Mouse (Mus musculus) lung, postnatal 36 days (tissue): Measurements from ENCODE around the gene Shc1.
A peak's percentile ranks its signal among the peaks of the same experiment; 100 is the strongest.

Experiments used
- DNase-seq: peaks from one replicate; pipeline ENCODE4 v3.0.0; 2022; ENCODE audit warnings: mixed read lengths

Gene Shc1

DNA sequence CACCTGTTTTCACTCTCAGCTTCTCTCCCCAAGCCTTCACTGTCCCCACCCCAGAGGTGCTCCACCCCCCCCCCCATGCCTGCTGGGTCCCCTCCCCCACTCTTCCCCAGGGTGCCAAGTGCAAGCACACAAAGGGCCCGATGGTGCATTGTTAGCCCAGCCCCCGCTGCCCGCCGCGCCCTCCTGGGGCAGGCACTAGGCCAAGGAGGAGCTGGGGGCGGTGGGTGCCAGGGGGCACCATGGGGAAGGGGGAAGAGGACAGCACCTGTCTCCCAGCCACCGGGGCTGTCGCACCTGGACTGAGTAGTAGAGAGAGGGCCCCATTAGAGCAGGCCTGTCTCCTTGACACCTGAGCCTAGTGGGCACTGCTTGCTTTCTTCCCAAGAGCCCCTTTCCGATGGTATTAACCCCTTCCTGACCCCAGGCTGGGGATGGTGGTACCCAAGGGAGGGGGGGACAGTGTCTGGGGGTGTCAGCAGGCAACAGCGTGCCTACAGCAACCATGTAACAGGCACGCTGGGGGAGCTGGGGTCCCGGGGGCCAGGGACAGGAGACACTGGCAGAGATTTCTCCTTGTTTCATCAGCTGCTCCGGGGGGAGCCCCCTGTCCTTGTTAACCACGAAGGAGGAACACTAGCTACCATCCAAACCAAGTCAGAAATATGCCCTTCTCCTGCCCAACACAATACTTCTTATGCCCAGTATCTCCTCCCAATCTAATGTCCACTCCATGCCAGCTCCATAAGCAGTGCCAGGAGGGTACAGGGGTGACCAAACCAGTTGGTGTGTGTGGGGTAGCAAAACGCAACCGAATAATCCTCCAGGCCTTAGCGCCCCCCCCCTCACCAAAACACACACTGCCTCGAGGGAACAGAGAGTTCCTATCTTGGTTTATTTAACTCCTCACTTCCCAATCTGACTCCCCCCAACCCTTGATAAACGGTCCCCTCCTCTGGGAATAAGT lies 27.3 kb upstream of the Shc1 start:
- DNase-seq, result no peak

DNA sequence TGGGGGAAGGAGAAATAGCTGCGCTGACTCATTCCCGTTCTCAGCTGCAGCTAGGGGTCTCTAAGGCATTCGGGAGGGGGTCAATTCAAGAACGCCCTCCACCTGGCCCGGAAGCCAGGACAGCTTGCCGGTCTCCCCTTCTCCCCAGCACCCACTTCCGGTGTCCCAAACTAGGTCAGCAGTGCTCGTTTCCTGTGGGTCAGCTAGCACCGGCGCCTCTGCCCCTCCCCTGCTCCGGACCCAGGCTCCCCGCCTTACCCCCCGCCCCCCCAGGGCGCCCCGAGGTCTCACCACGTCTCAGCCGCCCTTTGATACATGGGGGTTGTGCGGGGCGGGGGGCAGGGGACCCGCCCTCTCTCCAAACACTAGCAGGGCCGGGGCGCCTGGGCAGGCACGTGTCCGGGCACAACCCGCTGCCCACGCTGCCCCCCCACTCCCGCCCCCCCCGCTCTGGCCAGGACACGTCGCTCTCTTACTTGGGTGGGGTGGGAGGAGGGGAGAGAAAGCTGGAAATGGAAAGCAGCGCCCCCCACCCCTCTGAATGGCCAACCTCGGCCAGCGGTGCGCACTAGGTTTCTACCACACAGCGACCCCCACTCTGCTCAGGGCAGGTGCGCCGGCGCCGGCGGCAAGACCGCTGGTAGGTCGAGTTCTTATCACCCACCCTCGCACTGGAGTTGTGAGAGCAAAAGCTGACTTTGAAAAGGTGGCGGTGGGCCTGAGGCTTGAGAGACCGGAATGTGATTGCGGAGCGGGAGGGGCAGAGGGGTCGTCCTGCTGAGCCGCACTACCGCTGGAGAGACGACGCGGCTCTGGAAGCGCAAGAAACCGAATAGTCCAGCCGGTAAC lies 26.4 kb upstream of the Shc1 start:
- DNase-seq, result peak; percentile 72

DNA sequence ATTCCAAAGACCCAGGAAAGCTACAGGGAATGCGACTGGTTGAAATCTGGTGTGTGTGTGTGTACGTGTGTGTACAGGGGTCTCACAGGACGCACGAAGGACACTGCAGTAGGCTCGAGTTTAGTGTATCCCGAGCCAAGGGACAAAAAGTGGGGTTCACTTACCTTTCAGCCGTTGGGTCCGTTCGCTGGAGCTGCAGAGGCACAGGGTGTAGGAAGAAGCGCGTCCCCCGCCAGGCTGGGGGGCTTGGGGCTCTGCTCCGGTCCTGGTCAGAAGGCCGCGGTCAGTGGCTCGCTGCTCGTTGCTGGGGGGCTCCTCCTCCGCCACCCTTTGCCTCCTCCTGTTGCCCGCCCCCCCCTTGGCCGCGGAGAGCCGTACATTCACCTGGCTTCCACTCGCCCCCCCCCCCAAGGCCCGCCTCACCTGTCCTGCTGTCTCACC lies 25.4 kb upstream of the Shc1 start:
- DNase-seq, result peak; percentile 64

DNA sequence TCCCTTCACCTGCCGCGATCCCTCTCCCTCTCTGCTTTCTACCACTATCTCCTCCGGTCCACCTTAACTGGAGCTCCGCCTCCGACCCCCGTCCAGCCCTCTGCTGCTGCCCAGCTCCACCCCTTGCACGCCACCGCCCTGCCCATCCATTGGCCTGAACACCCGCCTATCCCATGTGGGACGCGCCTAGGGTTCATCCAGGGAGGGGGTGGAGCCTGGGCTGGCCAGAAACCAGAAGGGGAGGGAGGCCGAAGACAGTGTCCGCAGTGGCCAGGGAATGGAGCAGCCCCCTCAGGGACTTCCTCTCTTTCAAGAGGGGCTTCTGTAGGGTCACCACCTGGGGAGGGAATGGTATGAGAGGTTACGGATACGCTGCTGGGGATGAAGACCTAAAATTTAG lies 24.6 kb upstream of the Shc1 start:
- DNase-seq, result peak; percentile 99

DNA sequence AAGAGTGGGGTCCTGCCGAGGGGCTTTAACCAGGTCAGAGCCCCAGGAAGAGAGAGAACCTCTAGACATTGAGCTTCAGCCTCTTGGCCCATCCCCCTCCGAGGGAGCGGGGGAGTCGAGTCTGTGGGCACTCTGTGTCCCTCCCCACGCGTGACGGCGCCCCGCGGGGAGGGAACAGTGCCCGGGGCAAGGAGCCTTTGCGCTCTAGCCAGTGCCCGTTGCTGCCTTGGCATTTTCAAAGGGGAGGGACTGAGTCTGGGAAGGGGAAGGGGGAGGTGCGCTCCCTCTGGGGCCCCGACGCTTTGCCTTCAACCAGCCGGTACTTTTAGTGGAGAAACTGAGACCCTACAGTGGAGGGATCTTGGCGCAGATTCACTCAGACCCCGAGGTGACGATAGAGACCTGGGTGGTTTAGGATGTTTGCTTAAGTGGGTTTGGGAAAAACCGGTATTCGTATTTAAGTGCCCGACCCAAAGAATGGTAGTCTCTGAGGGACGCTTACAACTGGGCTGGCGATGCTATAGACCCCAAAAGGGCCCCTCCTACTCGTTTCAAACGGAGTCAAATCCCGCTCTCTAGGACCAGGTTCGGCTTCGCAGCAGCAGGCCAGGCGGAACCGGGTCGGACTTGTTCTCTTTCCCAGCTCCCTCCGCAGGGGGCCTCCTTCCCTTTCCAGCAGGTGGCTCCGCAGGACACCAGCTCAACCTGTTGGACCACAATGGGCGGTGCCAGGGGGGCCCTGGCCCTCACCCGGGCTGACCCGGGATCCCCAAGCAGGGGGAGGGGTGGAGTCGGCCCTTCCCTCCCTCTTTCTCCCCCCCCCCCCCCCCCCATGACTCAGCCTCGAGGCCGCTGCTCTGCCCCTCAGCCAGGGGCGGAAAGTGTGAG lies 24.0 kb upstream of the Shc1 start, which contains the start of gene Zbtb7b:
TSS of gene Zbtb7b (minus strand) at position 771 of the 888 bp plus-strand sequence.
- peak; percentile 89 for DNase-seq

DNA sequence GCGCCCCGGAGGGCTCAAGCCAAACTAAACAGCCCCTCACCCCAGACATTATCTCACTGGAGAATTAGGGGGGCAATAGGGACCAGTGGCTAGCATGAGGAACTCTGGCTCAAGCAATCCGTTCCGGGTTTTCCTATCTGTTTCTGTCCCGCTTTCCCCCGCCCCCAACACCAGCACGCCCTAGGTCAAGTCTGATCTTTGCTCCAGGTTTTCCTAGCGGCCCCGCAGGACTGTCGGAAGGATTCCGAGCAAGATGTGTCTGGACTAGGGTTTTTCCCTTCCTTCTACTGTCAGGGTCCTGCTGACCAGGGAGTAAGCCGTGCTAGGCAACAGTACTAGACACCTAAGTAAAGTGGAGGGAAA lies 23.4 kb upstream of the Shc1 start:
- DNase-seq, result peak; percentile 93

DNA sequence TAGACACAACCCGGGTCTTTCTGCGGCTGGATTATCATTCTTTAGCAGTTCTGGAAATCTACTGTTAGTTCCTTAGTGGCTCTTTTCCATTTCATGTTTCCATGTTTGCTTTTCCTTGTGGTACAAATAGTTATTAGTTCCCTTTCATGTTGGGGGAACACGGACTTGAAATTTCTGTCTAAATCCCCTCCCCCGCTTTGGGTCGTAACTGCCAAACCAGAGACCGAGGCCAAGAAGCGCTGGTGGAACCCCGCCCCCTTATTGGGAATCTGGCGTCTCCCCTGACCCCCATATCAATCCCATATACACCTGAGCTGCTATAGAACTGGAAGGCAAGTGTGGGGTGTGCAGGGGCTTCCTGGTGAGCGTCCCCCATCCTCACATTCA lies 22.8 kb upstream of the Shc1 start:
- no peak for DNase-seq

DNA sequence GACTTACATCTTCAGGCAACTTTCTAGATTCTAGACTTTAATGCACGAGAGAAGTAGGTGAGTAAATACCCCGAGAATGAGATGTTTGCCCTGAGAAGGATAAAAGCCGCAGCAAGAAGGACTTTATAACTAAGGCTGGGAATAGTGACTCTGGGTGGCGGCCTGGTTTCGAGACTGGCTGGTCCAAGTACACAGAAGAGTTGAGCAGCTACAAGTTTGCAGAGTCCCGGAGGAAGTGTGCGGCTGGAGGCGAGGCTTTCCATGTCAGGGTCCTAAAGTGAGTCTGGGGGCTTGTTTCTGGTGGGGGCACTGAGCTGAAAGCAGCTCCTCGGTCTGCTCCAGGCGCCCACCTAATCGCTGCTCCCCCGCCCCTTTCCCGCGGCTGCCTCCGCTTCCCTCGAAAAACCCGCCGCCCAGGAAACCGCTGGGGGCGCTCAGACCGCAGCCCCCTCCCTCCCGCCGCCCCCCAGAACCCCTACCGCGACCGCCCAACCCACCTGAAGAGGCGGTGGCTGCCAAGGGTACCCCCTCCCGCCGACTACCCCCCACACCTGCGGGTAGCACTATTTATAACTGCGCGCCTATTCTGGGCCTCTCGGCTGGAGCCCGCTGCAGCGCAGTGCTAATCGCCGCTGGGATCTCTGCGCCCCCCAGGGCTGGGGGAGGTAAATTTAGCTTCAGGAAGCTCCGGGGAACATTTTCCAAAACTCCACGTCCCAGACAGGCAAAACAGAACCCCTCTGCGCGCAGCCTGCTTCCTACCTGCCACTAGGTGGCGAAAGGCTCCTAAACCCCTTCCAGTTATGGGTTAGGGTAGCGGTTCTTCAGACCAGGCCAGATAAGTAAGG lies 22.2 kb upstream of the Shc1 start:
- DNase-seq, result peak; percentile 86

DNA sequence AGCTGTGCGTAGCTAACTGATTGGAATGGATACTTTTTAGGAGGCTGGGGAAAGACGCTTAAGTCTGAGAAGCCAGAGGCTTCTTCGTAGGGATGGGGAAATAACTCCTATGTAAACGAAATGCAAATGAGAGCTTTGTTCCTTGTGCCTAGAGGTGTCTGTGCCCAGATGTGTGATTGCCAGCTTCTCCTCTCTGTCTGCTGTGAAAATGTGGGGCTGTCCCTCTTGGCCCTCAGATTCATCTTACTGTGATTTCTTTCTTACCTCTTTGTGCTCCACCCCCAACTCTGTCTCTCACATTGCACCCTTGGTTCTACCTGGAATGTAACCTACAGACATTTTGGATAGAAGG lies 21.6 kb upstream of the Shc1 start:
- DNase-seq, result no peak

DNA sequence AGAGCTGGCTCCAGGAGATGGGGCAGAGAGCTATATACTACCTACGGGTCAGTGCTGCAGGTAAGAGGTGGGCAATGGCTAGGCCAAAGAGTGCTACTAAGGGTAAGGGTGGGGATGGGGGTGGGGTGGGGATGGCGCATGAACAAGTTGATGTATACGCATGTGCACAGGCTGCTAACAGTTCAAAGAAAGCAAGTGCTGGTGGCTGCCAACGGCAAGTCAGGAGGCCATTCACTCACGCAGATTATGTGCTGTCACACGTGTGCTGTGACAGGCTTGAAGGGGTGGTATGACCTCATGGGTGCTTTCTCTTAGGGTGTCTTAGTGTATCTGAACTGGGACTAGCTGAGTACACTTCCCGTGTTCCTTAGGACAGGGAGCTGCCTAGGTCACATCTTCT lies 16.9 kb upstream of the Shc1 start:
- no peak for DNase-seq

DNA sequence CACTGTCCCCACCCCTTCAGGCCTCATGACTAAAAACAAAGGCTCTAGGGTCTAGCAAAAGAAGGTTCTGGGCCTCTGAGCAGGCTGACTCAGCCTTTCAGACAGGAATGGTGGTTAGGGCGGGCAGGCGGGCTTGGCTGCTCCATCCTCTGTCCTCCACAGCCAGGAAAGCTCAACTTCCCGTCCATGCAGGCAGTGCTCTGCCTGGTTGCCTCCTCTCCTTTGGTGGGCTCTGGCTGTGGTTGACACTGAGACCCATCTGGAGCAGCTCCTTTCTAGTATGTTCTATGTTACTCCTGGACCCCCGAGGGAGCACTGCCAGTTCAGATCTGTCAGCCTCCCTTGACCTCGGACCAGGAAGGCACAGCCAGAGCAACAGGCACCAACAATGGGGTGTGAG lies 15.6 kb upstream of the Shc1 start, which contains the start of gene Lenep:
TSS of gene Lenep (minus strand) at position 101 of the 400 bp plus-strand sequence.
- DNase-seq, result no peak

DNA sequence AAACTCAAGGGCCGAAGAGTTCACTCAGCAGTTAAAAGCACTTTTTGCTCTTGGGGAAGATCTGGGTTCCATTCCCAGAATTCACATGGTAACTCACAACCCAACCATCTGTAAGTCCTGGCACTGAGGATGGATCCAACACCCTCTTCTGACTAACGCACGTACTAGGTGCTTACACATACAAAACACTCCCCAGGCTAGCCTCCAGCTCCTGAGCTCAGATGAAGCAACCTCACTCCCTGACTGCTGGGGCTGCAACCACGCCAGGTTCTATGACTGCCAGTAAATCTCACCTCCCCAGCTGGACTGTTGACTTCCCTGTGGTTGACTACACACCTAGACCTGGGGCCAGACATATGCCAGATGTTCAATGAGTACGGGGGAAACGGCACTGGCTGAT lies 11.4 kb upstream of the Shc1 start:
- no peak for DNase-seq

DNA sequence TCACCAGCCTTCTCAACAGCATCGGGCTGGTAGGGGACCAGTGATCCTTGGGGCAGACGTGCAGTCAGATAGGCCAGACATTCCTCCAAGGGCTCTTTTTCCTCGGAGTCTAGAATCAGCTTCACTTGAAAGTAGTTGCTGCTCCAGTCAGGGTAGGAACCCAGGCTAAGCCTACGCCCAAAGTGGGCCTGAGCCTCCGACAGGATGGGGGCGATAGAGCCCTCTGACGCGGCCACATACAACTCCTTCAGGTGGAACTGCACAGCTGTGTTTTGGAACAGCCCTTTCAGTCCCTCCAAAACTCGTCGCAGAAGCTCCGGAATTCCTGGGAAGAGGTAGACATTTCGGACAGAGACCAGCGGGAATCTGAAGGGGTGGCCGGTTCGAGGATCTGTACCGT lies 9.8 kb upstream of the Shc1 start:
- no peak for DNase-seq

DNA sequence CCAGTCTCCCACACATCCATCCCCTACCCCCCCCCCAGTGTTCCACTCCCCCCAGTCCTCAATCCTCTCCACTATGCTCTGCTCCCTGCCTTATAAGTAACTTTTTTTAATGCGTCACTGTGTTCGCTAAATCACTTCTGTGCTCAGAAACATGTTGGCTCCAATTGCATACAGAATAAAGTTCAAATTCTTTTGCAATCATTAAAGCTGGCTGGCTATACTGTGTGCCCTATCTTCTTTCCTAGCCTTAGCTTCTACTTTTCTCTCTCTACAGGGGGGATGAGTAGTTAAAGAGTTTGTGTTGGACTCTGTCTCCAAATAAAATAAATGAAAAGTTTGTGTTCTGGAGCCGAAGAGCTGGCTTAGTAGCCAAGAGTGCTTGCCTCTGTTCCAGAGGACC lies 8.5 kb upstream of the Shc1 start:
- no peak for DNase-seq

DNA sequence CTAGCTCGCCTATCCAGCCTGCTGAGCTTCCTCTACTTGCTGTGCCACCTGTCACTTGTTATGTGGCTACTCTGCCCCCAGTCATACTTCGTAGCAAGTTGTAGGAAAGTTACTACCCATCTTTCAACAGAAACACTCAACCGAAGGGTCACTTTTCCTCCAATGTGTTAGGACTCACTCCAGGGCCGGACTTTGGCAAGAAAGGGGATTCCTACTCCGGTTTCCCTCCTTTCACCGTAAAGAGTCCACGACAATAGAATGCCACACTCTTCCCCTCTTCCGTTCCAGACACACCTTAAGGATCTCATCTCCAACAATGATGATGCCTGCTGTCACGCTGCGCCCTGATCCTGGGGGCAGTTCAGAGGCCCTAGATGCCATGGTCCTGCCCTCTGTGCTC lies 7.4 kb upstream of the Shc1 start:
- DNase-seq, result no peak

DNA sequence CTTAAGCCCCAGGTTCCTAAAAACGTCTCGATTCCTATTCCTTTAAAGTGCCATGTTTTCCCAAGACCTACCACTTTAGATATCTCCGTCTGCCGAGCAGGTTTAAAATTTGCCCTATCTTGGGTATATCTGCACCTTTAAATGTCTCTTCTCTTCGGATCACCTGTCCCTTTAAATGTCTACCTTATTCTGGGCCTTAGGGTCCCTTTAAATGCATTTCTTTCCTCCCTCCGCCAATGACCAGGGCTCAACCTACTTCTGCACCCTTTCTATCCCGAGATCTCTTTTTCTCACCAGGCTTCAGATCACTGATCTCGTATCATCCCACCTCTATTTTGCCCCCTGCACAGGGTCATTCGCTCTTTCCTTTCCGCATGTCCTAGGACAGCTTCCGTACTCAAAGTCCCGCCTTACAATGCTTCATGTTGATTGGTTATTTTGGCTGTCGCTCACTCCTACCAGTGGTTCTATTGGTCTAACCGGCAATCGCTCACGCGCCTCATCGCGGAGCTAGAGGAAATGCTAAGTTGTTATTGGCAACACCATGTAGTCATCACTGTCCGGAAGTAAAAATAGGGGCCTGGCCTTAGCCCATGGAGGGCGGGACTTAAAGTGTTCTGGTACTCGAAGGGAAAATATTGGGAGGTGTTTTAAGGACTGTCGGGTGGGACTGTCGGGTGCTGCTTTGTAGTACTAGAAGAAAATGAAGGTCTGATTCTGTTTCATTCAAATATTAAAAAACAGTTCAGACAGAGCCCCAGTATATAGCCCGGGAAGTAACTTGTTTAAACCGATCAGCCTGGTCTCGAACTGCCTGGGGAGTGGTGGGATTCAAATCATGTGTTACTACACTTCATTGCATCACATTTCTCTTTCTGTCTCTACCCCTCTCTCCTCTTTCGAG lies 6.5 kb upstream of the Shc1 start, which contains the start of gene Flad1:
TSS of gene Flad1 (minus strand) at position 381 of the 904 bp plus-strand sequence.
- DNase-seq, result peak; percentile 100

DNA sequence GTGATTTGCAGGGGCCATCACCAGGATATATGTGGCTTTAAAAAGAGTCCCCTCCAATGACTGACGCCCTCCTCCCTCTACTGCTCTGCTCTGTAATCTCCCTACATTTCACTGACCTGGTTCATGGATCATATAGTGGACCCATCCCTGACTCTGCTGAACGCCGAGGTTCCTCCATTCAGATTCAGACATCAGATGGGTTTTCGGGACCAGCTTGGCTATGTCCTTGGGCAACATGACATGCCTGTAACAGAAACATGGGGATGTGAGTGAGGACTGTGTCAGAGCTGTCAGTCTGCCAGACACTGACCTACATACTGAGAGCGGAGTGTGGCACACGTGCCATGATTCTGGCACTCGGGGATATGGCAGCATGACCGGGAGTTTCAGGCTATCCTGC lies 2.1 kb upstream of the Shc1 start:
- no peak for DNase-seq

DNA sequence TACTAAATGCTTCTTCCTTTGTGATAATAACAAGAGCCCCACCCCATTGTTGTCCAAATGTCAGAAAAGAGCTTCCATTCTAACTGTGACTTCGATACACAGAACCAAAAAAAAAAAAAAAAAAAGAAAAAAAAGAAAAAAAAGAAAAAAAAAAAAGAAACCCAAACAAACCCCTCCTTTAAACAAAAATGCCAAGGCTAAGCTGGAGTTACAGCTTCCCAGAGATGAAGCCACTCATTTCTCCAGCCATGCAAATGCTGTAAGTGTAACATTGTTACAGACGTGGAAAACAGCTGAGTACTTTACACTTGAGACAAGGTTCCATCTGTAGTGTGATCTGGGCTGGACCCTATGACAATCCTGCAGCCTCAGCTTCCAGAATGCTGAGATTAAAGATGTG lies 1.1 kb upstream of the Shc1 start:
- no peak for DNase-seq

DNA sequence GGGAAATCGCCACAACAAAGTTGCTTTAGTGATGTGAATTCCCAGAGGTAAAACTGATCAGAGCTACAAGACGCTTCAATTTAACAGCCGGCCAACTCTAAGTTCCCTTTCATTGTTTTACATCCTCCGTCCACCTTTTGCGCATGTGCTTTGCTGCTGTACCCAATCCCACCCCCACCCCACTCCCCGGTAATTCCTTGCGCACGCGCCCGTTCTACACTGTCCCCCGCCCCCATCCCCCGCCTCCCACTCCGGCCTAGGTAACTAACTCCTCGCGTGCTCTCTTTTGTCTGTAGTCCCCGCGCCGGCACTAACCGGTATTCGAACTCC lies 438 bp upstream of the Shc1 start:
- no peak for DNase-seq

DNA sequence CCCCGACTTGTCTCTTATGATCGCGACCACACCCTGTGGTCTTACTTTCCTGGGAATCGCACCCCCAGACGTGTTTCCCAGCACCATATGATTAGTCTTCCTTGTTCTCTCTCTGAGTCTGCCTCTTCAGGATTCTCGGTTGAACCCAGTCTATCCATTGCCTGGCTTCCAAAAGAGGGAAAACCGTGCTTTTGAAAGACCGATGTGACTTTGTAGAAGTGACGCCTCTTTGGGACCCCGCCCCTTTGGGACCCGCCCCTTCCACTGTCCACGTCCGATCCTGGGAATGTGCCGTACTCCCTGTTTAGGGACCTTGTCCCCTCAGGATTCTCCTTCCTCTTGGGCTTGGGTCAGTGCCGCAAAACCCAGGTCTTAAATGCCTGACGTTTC lies 613 bp downstream of the Shc1 start:
- peak; percentile 92 for DNase-seq

DNA sequence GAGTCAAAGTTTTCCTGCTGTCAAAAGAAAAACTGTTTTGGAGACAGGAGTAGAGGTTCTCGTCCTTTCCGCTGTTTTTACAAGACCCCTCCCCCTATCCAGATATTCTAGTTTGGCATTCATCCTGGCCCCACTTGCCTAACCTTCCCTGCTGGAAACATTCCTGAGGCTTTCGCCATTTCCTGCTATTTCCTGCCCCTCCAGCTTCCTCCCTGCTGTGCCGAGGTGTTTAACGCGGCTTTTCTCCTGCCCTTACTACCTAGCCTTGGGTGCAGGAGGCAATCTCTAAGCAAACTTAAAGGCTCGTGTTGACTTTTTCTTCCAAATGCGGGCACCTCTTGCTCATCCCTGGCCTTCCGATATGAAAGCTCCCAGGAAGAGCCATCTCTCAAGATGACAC lies 1.3 kb downstream of the Shc1 start:
- DNase-seq, result peak; percentile 85
